Mouse (Mus musculus) splenic B cell, adult 2 months (primary cell): Measurements from ENCODE around the gene Stx18.

Source experiments
- DNase-seq: peaks from one replicate; pipeline ENCODE4 v3.0.0-alpha.2; 2011; ENCODE audit warnings: low read depth, low spot score
- H3K27me3 ChIP-seq: 2 replicates; pipeline ENCODE4 v1.6.1; 2012; ENCODE audit warnings: mild to moderate bottlenecking, low read length, moderate library complexity, mixed read lengths; ENCODE audit not compliant: control insufficient read depth, poor library complexity, insufficient read depth, severe bottlenecking
- H3K36me3 ChIP-seq: 2 replicates; pipeline ENCODE4 v1.6.1; 2012; ENCODE audit warnings: mild to moderate bottlenecking, low read length, moderate library complexity, mixed read lengths; ENCODE audit not compliant: control insufficient read depth, poor library complexity, insufficient read depth, severe bottlenecking

The Stx18 gene

DNA sequence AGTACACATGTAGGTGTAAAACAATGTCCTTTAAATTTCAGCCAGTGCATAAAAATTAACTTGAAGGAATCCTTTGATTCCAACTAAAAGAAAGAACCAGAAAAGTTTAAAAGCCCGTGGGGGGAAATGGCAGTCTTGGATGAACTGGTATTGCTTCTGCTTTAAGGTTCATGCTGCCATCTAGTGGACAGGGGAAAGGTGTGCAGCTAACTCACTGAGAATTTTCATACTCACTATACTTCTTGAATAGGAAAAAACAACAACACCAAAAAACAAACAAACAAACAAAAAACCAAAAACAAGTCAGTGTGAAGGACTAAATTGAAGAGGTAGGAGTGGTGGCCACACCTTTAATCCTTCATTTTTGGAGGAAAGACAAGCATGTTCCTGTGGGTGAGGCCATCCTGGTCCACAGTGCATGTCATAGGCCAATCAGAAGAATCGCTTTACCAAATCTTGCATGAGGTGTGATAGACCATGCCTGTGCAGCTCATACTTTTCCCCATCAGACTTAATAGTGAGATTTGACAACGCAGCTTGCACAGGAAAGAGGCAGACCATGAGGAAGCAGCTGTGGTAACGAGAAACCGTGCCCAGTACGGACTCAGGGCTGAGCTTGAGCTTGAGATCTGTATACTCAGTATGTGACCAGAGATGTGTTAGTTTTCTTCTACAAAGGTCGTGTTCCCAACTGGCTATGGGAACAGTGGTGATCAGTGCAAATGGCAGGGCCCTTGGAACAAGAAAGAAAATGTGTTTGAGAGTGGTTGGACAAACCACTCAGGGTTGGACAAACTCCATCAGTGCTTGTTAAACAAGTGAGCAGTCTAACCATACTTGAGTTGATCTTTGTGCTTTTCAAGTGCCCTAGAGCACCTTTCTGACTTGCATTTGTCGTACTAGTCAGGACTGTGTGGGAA lies 52.8 kb downstream of the Stx18 start:
- peak; percentile 71 for DNase-seq
- Histone ChIP-seq H3K27me3 (no peaks in the 10 kb centered on the region), H3K36me3 (no peaks in the 10 kb centered on the region)

DNA sequence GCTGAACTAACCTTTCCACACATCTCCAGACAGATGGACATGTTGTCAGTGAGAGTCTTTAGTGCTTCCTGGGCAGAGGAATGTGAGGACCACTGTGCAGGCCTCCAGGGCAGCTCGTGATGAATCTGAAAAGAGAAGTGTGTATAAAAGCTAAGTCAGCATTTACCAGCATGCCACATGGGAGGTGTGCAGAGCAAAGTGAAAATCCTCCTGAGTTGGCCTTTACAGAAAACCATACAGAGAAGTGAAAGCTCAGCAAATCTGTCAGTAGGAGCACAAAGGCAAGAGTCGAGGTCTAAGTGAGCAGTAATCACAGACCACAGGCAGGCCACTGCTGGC lies 53.4 kb downstream of the Stx18 start:
- no peak for DNase-seq
- no peaks in the 10 kb centered on the region for H3K27me3 ChIP-seq
- no peaks in the 10 kb centered on the region for H3K36me3 ChIP-seq

DNA sequence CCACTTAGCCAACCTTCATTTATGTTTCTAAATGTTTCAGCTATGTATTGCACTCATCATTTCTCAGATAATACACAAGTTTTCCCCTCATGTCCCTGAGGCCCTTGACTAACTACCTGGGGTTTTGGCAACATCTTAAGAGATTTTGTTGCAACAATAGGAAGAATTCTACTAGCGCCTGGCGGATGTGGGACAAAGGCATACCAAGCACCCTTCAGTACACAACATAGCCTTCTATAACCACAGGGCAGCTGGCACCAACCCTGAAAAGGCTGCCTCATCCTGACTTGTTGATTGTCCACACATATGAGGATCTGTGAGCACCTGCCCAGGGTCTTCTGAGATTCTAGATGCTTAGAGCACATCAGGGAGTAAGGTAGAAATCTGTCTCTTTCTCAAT lies 55.8 kb downstream of the Stx18 start:
- Histone ChIP-seq H3K27me3 (no peaks in the 10 kb centered on the region), H3K36me3 (no peaks in the 10 kb centered on the region)
- no peak for DNase-seq

DNA sequence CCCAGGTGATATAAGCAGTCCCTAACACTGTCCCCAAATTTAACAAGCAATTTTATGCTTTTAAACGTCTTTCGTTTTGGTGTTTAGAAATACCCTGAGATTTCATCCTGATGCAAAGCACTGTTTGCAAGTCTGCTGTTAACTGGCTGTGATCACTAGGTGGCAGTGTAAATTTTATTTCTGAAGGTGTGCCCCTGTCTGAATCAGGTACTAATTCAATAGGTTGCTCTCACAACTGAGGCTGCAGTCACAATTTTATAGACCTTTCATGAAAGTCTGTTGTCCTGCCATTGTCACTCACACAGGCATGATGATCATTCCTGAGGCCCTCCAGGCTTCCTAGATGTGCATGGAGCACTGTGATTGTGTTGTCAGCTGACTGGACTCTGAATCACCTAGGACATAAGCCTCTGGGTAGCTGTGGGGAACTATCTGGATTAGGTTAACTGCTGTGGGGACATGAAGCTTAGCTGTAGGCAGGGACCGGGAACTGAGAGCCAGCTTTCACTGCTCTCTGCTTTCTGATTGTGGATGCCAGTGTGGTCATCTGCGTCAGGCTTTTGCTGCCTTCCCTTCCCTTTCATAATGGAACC lies 59.1 kb downstream of the Stx18 start:
- H3K36me3 ChIP-seq, result no peaks in the 10 kb centered on the region
- DNase-seq, result peak; percentile 6
- H3K27me3 ChIP-seq, result no peaks in the 10 kb centered on the region

DNA sequence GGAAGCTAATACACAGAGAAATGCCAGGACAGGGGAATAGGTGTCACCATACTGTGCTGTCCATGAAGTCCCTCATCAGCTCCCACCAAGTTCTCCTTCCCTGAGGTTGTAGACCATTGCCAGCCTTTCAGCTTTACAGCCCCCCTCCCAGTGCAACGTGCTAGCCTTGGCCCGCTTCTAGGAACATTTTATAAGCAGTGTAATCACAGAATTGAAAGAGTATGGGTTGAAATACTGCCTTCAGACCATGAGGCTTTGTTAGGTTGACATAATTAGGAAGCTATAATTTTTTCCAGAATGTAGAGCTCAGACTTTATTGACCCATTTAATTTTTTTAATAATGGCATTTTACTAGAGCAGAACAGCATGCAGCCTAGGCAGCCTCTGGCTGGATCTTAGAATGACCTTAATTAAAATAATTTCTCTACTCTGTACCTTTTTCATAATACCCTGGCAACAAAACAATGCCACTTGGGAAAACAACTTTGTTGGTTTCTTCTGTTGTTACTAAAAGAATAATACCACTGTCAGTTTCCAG lies 60.7 kb downstream of the Stx18 start:
- no peaks in the 10 kb centered on the region for H3K27me3 ChIP-seq
- DNase-seq, result no peak
- H3K36me3 ChIP-seq, result no peaks in the 10 kb centered on the region

DNA sequence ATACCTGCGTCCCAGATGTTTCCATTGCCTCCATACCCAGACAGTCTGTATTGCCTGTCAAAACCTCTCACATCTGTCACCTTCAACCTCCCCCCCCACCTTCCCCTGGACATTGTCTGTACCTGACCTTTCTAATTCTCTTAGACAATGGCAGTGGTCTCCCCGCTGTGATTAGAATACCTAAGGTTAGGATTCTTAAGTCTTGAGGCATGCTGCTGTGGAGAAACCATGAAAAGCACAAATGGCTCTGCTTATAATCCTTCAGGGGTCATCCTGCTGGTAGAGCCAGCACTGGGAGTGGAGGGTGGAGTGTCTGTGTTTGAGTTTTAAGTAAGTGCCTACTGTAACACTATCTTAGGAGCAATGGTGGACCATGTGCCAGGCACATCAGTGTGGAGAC lies 64.4 kb downstream of the Stx18 start:
- Histone ChIP-seq H3K27me3 (no peaks in the 10 kb centered on the region), H3K36me3 (no peaks in the 10 kb centered on the region)
- no peak for DNase-seq

DNA sequence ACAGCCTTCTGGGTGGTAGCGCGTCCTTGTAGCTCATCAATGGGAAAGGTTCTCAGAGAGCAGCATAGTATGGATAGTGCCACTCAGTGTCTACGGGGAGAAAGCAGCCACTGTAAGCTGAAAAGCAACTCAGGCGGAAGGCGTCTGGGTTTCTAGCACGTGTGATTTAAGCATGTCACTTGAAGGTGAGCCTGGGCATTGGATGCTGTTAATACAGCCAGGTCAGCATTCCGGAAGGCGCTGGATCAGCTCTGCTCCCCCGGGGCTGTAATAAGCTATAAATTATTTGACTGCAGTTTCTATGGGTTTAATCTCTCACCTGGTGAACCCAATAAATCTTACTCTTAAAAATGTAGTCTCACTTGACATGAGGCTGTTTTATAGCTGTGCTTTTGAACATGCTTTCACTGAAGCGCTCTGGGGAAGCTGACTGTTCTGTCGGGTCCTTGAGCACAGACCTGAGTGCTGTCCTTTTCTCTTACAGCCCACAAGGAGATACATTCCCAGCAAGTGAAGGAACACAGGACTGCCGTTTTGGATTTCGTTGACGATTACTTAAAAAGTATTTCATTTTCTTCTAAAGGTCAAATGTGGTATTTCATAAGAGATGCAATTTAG lies 67.6 kb downstream of the Stx18 start:
- no peak for DNase-seq
- H3K36me3 ChIP-seq, result no peaks in the 10 kb centered on the region; the same call in 1 of the 2 replicates
- no peaks in the 10 kb centered on the region for H3K27me3 ChIP-seq

DNA sequence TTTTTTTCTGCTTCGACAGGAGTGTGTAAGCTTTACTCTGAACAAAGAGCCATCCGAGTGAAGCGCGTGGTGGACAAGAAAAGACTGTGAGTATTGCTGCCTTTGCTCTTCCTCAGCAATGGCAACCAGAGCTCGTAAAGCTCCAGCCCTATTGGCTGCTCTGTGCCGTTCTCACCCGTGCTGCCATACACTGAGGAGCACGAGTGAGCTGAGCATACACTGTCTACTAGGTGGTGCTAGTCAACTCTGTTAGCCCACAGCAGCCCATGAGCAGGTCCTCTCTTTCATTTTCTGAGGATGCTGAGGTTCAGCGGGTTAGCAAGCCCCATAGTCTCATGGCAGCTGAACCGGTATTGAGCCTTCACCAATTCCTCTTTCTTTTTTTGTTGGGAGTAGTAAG lies 68.3 kb downstream of the Stx18 start:
- Histone ChIP-seq H3K27me3 (no peaks in the 10 kb centered on the region), H3K36me3 (no peaks in the 10 kb centered on the region; the same call in 1 of the 2 replicates)
- no peak for DNase-seq

DNA sequence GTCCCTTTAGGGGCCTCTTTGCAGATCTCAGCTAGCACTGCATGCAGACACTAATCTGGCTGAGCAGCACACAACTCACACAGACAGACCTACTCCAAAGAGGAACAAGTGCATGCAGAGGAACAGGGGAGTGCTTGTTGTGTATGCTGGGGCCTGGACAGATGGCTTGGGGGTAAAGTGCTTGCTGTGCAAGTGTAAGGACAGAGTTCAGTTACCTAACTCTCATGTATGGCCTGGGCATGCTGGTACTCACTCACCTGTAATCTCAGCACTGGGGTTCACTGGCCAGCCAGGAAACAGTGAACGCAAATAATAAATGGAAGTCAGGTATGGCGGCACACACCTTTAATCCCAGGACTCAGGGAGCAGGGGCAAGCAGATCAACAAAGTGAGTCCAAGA lies 76.0 kb downstream of the Stx18 start:
- Histone ChIP-seq H3K27me3 (no peaks in the 10 kb centered on the region), H3K36me3 (no peaks in the 10 kb centered on the region)
- DNase-seq, result no peak

DNA sequence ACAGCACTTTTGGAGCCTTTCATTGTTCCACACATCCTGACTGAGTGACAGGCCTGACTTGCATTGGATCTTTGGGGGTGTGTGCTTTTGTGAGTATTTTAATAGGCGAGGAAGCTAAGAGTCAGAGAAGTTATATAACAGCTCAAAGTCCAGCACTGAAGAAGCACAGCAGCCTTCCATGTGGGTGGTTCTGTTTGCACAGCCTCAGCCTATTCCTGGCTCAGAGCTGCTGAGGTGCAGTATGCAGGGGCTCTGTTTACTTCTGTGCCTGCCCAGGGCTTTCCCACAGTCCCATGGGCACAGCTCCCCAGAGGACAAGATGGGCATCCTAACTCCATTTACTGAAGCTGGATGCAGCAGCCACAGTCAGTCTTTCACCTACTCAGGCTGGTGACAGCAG lies 78.5 kb downstream of the Stx18 start:
- no peak for DNase-seq
- no peaks in the 10 kb centered on the region for H3K36me3 ChIP-seq
- no peaks in the 10 kb centered on the region for H3K27me3 ChIP-seq

DNA sequence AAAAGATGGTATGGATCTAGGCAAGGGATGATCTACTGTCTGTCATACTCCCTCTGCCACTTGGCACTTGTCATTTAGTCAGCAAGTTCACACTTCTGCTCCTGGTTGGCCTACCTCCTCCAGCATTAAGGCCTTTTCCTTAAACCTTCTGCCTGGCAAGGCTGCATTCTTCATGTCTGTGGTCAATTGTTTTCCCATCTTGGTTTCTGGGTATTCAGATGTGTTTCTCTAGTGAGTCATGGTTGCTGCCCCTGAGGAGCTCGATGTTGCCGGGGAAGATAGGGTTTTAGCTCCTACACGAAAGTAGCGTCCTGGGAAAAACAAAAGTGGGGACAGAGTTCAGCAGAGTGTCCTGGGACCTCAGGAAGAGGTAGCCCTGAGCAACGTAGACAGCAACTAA lies 80.7 kb downstream of the Stx18 start:
- H3K27me3 ChIP-seq, result no peaks in the 10 kb centered on the region
- no peaks in the 10 kb centered on the region; the same call in 1 of the 2 replicates for H3K36me3 ChIP-seq
- no peak for DNase-seq

DNA sequence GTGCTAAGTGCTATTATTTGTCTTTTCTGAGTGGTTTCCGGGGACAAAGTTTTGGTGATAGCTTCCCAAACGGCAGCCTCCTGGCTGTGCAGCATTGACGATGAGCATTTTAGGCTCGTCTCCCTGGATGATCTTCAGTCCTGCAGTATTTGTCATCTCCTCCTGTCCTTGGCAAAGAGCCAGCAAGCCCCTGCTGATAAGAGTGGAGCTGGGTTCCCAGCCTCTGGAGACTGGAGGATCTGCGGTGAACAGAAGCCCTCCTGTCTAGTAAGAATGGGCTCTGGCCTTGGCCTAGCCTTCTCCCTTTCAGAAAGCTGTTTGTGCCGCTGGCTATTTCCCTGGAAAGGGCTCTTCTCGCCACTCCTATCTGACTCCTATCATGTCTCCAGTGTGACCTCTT lies 83.2 kb downstream of the Stx18 start:
- DNase-seq, result no peak
- no peaks in the 10 kb centered on the region for H3K27me3 ChIP-seq
- no peaks in the 10 kb centered on the region; the same call in 1 of the 2 replicates for H3K36me3 ChIP-seq

DNA sequence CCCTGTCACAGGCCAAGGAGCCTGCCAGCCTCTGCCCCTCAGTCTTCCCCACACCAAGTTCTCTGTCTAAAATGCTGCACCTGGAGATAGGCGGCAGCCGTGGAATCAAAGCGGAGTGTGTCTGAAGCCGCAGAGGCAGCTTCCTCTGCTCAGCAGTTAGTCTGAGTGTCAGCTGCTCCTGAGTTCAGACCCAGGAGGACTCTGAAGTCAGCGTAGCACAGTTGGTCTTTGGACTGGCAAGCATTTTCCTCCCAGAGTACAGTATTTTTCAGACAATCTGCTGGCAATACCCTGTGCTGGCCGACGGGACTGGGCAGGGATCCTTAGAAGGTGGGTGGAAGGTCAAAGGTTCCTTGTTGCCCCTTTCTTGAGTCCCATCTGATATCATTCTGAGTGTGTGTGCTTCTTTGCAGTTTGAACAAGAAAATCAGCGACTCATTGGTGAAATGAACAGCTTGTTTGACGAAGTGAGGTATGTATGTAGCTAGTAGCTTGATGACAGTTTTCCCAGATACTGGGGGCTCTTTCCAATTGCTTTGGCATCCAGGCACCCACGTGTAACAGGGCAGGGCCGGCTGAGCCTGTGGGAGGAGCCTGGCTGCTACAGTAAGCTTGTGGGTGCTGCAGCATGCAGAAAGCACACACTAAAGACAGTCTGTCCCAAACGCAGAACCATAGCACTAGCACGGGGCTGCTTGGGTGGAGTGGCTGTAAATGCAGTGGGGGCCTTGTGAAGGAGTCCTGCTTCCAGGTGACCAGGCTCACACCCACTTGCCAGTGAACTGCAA lies 88.2 kb downstream of the Stx18 start:
- H3K36me3 ChIP-seq, result no peaks in the 10 kb centered on the region; the same call in 1 of the 2 replicates
- DNase-seq, result no peak
- H3K27me3 ChIP-seq, result no peaks in the 10 kb centered on the region

DNA sequence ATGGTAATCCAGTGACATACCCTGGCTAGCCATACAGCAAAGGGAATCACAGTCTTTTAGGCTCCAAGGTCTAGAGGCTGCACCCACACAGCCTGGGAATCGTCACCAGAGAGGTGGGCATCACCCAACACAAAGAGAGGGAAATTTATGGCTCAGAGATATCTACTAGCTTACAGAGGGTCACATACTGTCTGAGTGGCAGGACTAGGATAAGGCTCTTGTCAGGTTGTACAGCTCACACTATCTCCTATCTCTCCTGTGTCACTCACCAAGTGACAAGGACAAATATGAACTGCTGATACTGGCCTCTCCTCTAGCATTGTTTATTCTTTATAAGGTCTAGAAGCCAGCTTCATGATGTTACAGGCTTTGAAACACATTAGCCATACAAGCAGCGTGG lies 90.8 kb downstream of the Stx18 start:
- no peak for DNase-seq
- H3K27me3 ChIP-seq, result no peaks in the 10 kb centered on the region
- H3K36me3 ChIP-seq, result no peaks in the 10 kb centered on the region
